Mouse (Mus musculus): ENCODE results near the gene Cacnb1. TPM values are rescaled to one million over a fixed set of nuclear protein-coding genes. Genes with fewer than 3 reads are reported as not detected.

Gene Cacnb1
- 6.3 and 6.7 TPM in 2 replicates for polyA plus RNA-seq (2015; fragmentation: Nextera tagmentation; extraction: Ambion mirVana)

DNA sequence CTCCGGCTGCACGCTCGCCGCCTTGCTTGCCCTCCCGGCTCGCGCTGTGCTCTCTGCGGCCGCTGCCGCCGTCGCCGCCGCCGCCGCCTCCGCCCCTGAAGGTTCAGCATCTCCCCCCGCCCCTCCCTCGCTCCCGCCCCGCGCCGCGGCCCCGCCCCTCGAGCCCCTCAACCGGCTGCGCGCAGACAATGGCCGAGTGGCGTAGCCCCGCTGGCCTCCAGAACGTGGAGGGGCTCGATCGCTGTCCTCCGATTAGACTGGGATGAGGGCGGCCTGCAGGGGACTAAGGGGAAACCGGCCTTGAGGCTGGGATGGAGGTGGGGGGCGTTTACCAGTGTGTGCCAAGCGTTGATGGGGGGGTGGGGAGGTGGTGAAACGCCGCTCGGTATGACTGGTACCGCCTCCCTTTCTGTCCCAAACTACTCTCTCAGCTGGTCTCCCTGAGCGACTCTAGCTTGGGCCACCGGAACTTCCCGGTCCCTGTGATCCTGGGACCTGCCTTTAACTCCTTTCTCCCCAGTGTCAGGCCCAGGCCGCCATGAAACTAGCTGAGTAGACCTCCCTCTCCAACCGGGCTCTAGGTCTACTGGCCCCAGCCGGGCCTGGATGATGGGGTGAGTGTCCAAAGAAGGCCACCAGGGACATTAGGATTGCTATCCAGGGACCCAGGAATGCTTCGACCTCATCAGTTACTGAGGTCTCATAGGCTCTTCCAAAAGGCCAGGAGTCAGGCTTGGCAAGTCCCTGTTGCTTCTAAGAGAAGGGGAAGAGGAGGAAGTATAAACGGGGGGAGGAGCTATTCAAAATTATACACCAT, at the start of gene Cacnb1:
Gene Cacnb1, minus strand, starts transcription at position 480 of the 817 bp plus-strand sequence.
- ATAC-seq (replicated peaks; ENCODE audit: extremely low read depth, insufficient read depth, low FRiP score): peak; percentile 49
- Histone ChIP-seq H3K4me2 (ENCODE audit: low read depth, low read length) (peak within 1 kb of the TSS; percentile 99), H3K9ac (ENCODE audit: low read length) (peak within 1 kb of the TSS; percentile 88), H3K36me3 (ENCODE audit: control insufficient read depth, insufficient read depth) (no peaks in the 10 kb centered on the region), H3K4me3 (ENCODE audit: low read length) (peak within 1 kb of the TSS; percentile 78), H3K4me1 (ENCODE audit: control insufficient read depth, insufficient read depth, low read length) (peaks cover 22% of the 10 kb centered on the region), H3K27me3 (ENCODE audit: control insufficient read depth, insufficient read depth, low read length) (no peaks in the 10 kb centered on the region), H3K27ac (ENCODE audit: low read length) (peak within 1 kb of the TSS; percentile 76), H3K9me3 (replicated peaks; ENCODE audit: control insufficient read depth, low read length) (no peaks in the 10 kb centered on the region)
- 1% methylated on average over 45 of the region's 52 CpGs for WGBS

DNA sequence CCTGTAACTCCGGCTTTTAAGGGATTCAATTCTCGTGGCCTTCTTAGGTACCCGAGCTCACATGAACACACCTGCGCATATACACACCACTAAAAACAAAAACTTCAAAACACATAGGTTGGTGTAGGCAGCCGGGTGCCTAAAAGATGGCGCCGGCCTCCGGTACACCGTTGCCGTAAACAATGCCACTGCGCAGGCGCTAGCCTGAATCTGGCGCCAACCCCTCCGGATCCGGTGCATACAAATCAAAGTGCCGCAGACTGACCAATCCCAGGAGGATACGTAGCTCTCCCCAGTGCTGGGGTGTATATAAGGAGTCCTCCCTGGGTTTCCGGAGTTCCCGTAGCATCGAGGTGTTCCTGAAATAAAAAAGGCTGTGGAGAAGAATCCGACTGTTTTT, 44.4 kb upstream of the Cacnb1 start:
- Histone ChIP-seq H3K36me3 (ENCODE audit: control insufficient read depth, insufficient read depth) (no peaks in the 10 kb centered on the region), H3K9ac (ENCODE audit: low read length) (no peak overlapping the region), H3K27me3 (ENCODE audit: control insufficient read depth, insufficient read depth, low read length) (no peaks in the 10 kb centered on the region), H3K4me1 (ENCODE audit: control insufficient read depth, insufficient read depth, low read length) (peaks cover 2% of the 10 kb centered on the region), H3K4me3 (ENCODE audit: low read length) (no peak overlapping the region), H3K27ac (ENCODE audit: low read length) (no peak overlapping the region), H3K4me2 (ENCODE audit: low read depth, low read length) (no peak overlapping the region), H3K9me3 (replicated peaks; ENCODE audit: control insufficient read depth, low read length) (peaks cover 8% of the 10 kb centered on the region; the same call in 1 of the 2 replicates)
- no peak for ATAC-seq (replicated peaks; ENCODE audit: extremely low read depth, insufficient read depth, low FRiP score)
- 91% methylated on average over 21 of the region's 21 CpGs for WGBS

DNA sequence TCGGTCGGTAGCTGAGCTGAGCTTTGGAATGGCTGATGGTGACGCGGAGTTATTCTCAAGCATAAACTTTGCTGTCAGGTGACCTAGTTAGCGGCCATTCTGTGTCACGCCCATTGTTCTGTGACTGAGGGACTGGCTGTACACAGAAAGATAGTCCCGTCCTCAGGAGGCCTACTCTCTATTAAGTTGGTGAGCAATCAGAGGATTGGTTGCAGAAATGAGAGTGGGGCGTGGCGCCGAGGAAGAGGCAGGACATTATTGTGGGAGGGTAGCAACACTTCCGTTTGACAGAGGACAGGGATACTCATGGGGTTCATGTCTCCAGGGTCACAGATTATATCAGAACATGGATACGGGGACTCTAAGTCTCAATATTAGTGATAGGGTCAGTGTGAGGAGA, 43.4 kb upstream of the Cacnb1 start:
- no peak overlapping the region for H3K9ac ChIP-seq (ENCODE audit: low read length)
- no peak overlapping the region for H3K4me3 ChIP-seq (ENCODE audit: low read length)
- H3K4me1 ChIP-seq (ENCODE audit: control insufficient read depth, insufficient read depth, low read length): peaks cover 3% of the 10 kb centered on the region
- no peaks in the 10 kb centered on the region for H3K27me3 ChIP-seq (ENCODE audit: control insufficient read depth, insufficient read depth, low read length)
- peaks cover 8% of the 10 kb centered on the region; the same call in 1 of the 2 replicates for H3K9me3 ChIP-seq (replicated peaks; ENCODE audit: control insufficient read depth, low read length)
- no peak overlapping the region for H3K27ac ChIP-seq (ENCODE audit: low read length)
- 87% methylated on average over 12 of the region's 12 CpGs for WGBS
- H3K36me3 ChIP-seq (ENCODE audit: control insufficient read depth, insufficient read depth): no peaks in the 10 kb centered on the region
- ATAC-seq (replicated peaks; ENCODE audit: extremely low read depth, insufficient read depth, low FRiP score): no peak
- no peak overlapping the region for H3K4me2 ChIP-seq (ENCODE audit: low read depth, low read length)

DNA sequence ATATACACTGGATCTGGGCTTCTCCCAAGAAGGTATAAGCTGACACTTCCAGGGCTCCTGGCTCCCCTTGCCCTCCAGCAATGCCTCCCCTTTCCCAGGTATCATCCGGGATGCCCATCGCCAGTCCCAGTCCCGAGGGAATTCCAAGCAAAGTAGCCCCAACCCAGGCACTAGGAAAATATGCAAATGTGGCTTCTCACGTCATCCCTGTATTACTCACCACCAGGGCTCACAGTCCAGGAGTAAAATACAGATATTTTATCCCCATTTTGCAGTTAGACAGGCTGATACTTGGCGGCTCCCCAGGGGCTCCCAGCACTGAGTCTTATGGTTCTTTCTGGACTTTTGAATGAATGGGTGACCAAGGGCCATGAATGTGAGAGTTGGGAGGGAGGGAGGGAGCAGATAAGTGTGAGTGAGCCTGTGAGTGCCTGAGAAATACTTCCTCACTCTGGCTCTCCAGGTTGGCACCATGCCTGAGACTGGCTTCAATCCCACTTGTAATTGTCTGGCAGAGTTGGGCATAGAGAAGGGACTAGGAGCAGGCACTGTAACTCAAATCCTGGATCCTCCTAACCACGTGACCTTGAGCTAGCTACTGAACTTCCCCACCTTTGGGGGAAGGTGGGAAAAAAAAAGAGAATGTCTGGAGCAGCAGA, 39.2 kb upstream of the Cacnb1 start:
- peaks cover 3% of the 10 kb centered on the region; the same call in 1 of the 2 replicates for H3K9me3 ChIP-seq (replicated peaks; ENCODE audit: control insufficient read depth, low read length)
- H3K27me3 ChIP-seq (ENCODE audit: control insufficient read depth, insufficient read depth, low read length): no peaks in the 10 kb centered on the region
- no peak for ATAC-seq (replicated peaks; ENCODE audit: extremely low read depth, insufficient read depth, low FRiP score)
- no peak overlapping the region for H3K4me3 ChIP-seq (ENCODE audit: low read length)
- no peak overlapping the region for H3K9ac ChIP-seq (ENCODE audit: low read length)
- H3K4me1 ChIP-seq (ENCODE audit: control insufficient read depth, insufficient read depth, low read length): peaks cover 8% of the 10 kb centered on the region
- no peaks in the 10 kb centered on the region for H3K36me3 ChIP-seq (ENCODE audit: control insufficient read depth, insufficient read depth)
- H3K27ac ChIP-seq (ENCODE audit: low read length): no peak overlapping the region
- H3K4me2 ChIP-seq (ENCODE audit: low read depth, low read length): no peak overlapping the region
- WGBS: 44% methylated on average over 6 of the region's 6 CpGs

DNA sequence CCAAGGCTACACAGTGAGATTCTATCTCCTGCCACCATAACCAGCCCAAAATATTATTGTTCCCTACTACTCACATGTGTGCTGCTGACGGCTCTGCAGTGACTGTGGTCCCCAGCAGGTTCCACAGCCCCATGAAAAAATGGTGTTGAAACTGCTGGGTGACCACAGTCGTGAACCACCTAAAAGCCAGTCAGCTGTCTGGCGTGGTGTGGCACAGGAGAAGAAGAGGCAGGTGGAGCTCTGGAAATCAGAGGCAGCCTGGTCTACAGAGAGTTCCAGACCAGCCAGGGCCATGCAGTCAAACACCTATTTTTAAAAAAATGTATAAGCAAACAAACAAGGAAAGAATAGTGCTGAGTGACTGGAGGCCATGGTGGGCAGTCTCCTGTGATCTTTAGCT, 38.6 kb upstream of the Cacnb1 start:
- Histone ChIP-seq H3K36me3 (ENCODE audit: control insufficient read depth, insufficient read depth) (no peaks in the 10 kb centered on the region), H3K27ac (ENCODE audit: low read length) (no peak overlapping the region), H3K4me2 (ENCODE audit: low read depth, low read length) (no peak overlapping the region), H3K4me3 (ENCODE audit: low read length) (no peak overlapping the region), H3K9me3 (replicated peaks; ENCODE audit: control insufficient read depth, low read length) (no peaks in the 10 kb centered on the region), H3K27me3 (ENCODE audit: control insufficient read depth, insufficient read depth, low read length) (no peaks in the 10 kb centered on the region), H3K4me1 (ENCODE audit: control insufficient read depth, insufficient read depth, low read length) (peaks cover 8% of the 10 kb centered on the region), H3K9ac (ENCODE audit: low read length) (no peak overlapping the region)
- ATAC-seq (replicated peaks; ENCODE audit: extremely low read depth, insufficient read depth, low FRiP score): no peak
- WGBS: 75% methylated on average over 3 of the region's 3 CpGs

DNA sequence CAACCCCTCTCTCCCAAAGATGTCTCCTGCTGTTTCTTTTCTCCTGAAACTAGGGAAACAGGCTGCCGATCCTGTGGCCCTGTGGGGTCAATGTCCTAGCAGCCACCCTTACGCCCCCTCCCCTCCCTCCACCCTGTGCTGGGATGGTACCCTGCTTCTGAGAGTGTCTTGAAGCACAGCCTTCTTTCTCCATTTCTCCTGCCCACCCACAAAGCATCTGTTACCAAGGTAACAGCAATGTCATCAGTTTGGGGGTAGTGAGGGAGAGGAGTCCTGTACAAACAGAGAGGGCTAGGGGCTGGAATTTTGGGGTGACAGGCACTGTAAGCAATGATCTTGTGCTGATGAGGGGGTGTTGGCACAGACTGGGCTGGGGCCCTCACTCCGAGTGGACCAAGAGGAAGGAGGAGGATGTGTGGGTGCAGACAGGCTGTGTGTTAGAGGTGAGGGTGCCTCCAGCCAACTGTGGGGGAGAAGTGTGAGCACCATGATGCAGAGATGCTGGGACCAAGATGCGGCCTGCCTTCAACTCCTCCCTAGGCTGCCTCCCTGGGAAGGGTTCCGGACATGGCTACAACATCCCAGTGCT, 37.4 kb upstream of the Cacnb1 start:
- WGBS: 62% methylated on average over 5 of the region's 5 CpGs
- Histone ChIP-seq H3K9ac (ENCODE audit: low read length) (no peak overlapping the region), H3K9me3 (replicated peaks; ENCODE audit: control insufficient read depth, low read length) (no peaks in the 10 kb centered on the region), H3K36me3 (ENCODE audit: control insufficient read depth, insufficient read depth) (no peaks in the 10 kb centered on the region), H3K27ac (ENCODE audit: low read length) (no peak overlapping the region), H3K27me3 (ENCODE audit: control insufficient read depth, insufficient read depth, low read length) (no peaks in the 10 kb centered on the region), H3K4me1 (ENCODE audit: control insufficient read depth, insufficient read depth, low read length) (peaks cover 8% of the 10 kb centered on the region), H3K4me2 (ENCODE audit: low read depth, low read length) (no peak overlapping the region), H3K4me3 (ENCODE audit: low read length) (no peak overlapping the region)
- ATAC-seq (replicated peaks; ENCODE audit: extremely low read depth, insufficient read depth, low FRiP score): no peak

DNA sequence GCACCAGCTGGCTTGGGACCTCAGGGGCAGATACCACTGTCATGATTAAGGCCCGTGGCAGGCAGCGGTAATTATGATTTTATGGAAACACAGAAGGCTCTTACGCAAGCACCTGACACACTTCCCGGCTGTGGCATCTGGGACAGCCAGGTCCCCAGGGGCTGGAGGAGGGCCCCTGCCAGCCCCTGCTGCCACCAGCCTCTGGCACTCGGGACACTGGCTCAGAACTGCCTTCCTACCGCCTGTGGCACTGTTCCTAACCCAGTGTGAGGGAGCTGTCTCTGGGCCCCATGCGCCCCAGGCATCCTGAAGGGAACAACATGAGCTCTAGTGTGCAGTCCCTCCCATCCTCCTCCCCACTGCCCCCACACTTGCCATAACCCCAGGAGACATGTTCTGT, 36.8 kb upstream of the Cacnb1 start:
- H3K4me3 ChIP-seq (ENCODE audit: low read length): no peak overlapping the region

DNA sequence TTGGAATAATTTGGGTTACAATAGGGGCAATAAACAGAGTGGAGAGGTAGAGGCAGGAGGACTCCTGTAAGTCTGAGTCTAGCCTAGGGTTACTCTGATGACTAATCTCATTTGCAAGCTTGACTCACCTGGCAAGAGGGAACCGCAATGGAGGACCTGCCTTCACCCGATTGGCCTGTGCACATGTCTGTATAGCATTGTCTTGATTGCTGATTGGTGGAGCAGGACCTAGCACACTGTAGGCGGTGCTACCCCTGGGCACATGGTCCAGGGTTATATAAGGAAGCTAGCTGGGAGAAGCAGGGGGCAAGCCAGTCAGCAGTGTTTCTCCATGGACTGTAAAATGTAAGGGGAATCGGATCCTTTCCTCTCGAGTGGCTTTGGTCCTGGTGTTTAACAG, 35.2 kb upstream of the Cacnb1 start:
- no peak overlapping the region for H3K4me2 ChIP-seq (ENCODE audit: low read depth, low read length)
- 0 out of 2 replicates have a peak, but pooled peaks have one; percentile 33 for ATAC-seq (replicated peaks; ENCODE audit: extremely low read depth, insufficient read depth, low FRiP score)
- no peaks in the 10 kb centered on the region for H3K36me3 ChIP-seq (ENCODE audit: control insufficient read depth, insufficient read depth)
- peaks cover 9% of the 10 kb centered on the region for H3K4me1 ChIP-seq (ENCODE audit: control insufficient read depth, insufficient read depth, low read length)
- WGBS: 80% methylated on average over 5 of the region's 5 CpGs
- H3K27me3 ChIP-seq (ENCODE audit: control insufficient read depth, insufficient read depth, low read length): peaks cover 5% of the 10 kb centered on the region
- no peaks in the 10 kb centered on the region for H3K9me3 ChIP-seq (replicated peaks; ENCODE audit: control insufficient read depth, low read length)
- no peak overlapping the region for H3K9ac ChIP-seq (ENCODE audit: low read length)
- no peak overlapping the region for H3K4me3 ChIP-seq (ENCODE audit: low read length)
- H3K27ac ChIP-seq (ENCODE audit: low read length): no peak overlapping the region

More for the DNA sequence above, 36.8 kb upstream of the Cacnb1 start:
- H3K9ac ChIP-seq (ENCODE audit: low read length): no peak overlapping the region
- peaks cover 8% of the 10 kb centered on the region for H3K4me1 ChIP-seq (ENCODE audit: control insufficient read depth, insufficient read depth, low read length)
- H3K27me3 ChIP-seq (ENCODE audit: control insufficient read depth, insufficient read depth, low read length): no peaks in the 10 kb centered on the region
- no peak for ATAC-seq (replicated peaks; ENCODE audit: extremely low read depth, insufficient read depth, low FRiP score)
- H3K27ac ChIP-seq (ENCODE audit: low read length): no peak overlapping the region
- no peaks in the 10 kb centered on the region for H3K36me3 ChIP-seq (ENCODE audit: control insufficient read depth, insufficient read depth)
- H3K9me3 ChIP-seq (replicated peaks; ENCODE audit: control insufficient read depth, low read length): no peaks in the 10 kb centered on the region
- H3K4me2 ChIP-seq (ENCODE audit: low read depth, low read length): no peak overlapping the region
- 72% methylated on average over 7 of the region's 7 CpGs for WGBS

DNA sequence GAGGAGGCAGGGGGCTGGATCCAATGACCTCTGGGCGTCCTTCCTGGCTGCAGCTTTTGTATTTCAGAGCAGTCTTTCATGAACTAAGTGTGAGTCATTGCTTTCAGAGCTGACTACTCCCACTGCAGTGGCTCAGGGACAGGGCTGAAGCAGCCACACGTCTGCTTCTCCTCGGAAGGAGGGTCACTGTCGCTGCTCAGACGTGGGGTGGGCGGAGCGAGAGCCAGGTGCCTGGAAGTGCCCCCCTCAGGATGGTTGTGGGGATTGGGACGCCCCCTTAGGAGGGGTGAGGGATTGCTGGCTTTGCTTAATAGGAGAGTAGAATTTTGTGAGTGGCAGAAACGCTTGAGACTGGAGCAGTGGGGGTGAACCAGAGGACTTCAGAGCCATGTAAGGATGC, 34.6 kb upstream of the Cacnb1 start:
- ATAC-seq (replicated peaks; ENCODE audit: extremely low read depth, insufficient read depth, low FRiP score): no peak

More for the DNA sequence above, 34.6 kb upstream of the Cacnb1 start:
- peaks cover 15% of the 10 kb centered on the region for H3K4me1 ChIP-seq (ENCODE audit: control insufficient read depth, insufficient read depth, low read length)
- peak overlapping the region; percentile 42; the same call in 1 of the 2 replicates for H3K9ac ChIP-seq (ENCODE audit: low read length)
- no peaks in the 10 kb centered on the region for H3K9me3 ChIP-seq (replicated peaks; ENCODE audit: control insufficient read depth, low read length)
- no peak overlapping the region; the same call in 1 of the 2 replicates for H3K27ac ChIP-seq (ENCODE audit: low read length)
- H3K4me2 ChIP-seq (ENCODE audit: low read depth, low read length): peak overlapping the region; percentile 30
- H3K36me3 ChIP-seq (ENCODE audit: control insufficient read depth, insufficient read depth): no peaks in the 10 kb centered on the region
- peaks cover 11% of the 10 kb centered on the region for H3K27me3 ChIP-seq (ENCODE audit: control insufficient read depth, insufficient read depth, low read length)
- 15% methylated on average over 9 of the region's 9 CpGs for WGBS
- no peak overlapping the region for H3K4me3 ChIP-seq (ENCODE audit: low read length)
